Mouse (Mus musculus) mouse embryonic stem cell (cell line): ENCODE results near the gene Arhgef38.

Experiments
- in situ Hi-C, 2 experiments: fragments of 300-500 bp; cut with MboI; formaldehyde crosslinking; loops; 1 replicate in 1 of 2; 3 replicates in 1 of 2; pipeline ENCODE4 v1.14.3; 2019 to 2020; ENCODE audit warnings: low sequenced_read_pairs in 2 of 2, low pct_unique_long_range_greater_than_20kb in 1 of 2, mixed read lengths in 1 of 2; ENCODE audit not compliant: unreplicated experiment in 1 of 2

Arhgef38 gene

DNA sequence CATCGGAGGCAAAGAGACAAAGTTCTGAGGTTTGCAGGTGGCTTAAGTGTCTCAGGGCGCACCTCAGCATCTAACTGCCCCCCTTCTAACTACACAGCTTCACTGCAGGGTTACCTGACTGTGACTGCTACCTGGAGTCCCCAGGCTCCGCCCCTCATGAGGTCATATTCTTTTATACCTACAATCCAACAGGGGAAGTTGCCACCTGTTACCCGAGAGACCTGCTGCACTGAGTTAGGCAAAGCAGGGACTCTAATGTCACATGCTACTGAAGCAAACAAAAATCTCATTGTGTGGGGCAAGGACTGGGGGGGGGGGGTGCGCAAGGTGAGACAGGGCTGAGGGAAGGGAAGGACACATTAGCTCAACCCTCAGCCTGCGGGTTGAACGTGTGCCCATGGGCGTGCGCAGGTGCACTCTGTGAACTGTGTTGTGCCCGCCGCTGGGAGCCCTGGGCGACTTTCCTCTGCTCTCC, at the start of gene Arhgef38:
Gene Arhgef38 (minus strand): TSS at position 129 of the 475 bp plus-strand sequence.
- in situ Hi-C loops: no loop called here

DNA sequence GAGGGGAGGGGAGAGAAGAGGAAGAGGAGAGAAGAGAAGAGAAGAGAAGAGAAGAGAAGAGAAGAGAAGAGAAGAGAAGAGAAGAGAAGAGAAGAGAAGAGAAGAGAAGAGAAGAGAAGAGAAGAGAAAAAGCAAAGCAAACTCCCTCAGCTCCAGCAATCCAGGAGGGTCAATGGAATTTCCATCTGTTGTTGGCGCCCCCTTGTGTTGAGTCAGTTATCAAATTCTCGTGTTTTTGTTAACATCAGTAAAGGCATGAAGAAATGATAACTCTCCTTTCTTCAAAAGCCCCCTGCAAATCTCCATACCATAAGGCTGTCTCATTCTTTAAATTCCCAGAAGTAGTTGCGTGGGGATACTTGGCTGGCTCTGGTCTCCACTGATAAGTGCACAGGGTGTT, 37.1 kb upstream of the Arhgef38 start:
- in situ Hi-C loops: no loop called here

DNA sequence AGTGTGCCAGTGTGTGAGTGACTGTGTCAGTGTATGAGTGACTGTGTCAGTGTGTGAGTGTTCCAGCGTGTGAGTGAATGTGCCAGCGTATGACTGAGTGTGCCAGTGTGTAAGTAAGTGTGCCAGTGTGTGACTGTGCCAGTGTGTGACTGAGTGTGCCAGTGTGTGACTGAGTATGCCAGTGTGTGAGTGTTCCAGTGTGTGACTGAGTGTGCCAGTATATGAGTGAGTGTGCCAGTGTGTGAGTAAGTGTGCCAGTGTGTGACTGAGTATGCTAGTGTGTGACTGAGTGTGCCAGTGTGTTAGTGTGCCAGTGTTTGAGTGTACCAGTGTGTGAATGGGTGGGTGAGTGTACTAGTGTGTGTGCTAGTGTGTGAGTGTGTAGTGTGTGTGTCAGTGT, 24.1 kb upstream of the Arhgef38 start:
- in situ Hi-C loops: no loop called here

DNA sequence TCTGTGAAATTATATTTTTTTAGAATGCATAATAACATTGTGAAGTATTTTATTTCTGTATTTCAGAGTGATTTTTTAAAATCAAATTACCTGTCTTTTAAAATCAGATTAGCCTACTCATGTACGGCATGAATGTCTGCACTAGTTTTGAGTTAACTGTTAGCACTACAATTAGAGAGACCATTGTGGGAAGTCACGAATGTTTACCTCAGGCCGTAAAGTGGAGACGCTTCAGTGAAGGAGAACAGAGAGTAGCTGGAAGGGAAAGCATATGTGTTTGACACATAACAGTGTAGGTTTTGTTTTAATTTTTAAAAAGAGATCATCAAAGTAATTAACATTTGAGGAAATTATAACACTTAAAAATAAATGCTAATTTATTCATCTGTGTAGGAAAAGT, 21.1 kb upstream of the Arhgef38 start:
- in situ Hi-C loops: no loop called here

- in situ Hi-C loops: no loop called here
Measured at GRCm38 (mm10) chr3:133244027-133244426, 9.3 kb upstream of the Arhgef38 start.

DNA sequence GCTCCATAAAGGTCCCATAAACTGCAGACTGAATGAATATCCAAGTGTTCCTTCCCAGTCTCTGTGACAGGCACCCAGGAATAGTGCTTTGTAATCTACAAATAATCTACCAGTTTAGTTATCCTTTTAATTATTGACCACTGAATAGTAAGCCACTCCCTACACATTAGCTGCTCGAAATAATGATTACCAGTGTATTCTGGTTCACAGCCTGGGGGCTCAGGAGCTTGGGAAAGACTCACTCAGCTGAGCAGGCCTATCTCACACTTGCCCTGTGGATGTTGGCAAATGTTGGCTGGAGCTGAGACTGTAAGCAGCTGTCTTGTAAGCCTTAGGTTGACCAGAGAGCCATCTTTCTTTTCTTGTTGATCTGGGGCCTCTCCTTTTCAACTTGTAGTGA, 7.2 kb upstream of the Arhgef38 start:
- in situ Hi-C loops: no loop called here

DNA sequence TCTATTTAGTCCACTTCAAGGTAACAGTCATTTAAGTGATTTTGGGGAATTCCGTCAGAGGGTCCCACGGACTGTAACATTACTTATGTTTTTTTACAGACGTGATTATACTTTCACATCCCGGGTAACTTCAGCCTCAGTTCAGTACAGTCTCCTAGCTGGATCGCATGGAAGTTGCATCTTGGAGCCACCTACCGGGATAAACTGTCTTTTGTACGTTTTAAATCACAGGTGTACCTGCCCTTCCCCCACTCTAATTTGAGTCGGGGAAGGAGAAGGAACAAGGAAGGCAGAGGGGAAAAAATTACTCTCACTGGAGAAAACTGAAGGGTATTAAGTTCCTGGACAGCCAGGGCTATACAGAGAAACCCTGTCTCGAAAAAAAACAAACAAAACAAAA, 756 bp downstream of the Arhgef38 start:
- in situ Hi-C loops: no loop called here

GRCm38 (mm10) chr3:133230427-133230826, 4.3 kb downstream of the Arhgef38 start:
- in situ Hi-C loops: no loop called here

DNA sequence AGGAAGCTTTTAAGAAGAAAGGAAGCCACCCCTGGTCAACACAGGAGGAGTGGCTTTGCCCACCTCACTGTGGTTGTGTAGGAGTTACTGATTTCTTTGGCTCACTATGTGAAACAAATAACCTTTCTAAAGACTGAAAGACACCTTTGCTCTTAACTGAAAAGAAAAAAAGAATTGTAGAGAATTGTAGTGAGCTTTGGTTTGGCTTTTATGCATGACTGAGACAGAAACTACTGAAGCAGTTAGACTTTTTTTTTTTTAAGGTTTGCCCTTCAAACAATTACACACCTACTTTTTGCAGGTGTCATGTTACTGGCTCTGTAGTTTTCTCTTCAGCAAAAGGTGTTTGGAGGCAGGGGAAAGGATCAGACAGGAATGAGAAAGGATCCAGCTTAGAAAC, 5.2 kb downstream of the Arhgef38 start:
- in situ Hi-C loops: no loop called here

DNA sequence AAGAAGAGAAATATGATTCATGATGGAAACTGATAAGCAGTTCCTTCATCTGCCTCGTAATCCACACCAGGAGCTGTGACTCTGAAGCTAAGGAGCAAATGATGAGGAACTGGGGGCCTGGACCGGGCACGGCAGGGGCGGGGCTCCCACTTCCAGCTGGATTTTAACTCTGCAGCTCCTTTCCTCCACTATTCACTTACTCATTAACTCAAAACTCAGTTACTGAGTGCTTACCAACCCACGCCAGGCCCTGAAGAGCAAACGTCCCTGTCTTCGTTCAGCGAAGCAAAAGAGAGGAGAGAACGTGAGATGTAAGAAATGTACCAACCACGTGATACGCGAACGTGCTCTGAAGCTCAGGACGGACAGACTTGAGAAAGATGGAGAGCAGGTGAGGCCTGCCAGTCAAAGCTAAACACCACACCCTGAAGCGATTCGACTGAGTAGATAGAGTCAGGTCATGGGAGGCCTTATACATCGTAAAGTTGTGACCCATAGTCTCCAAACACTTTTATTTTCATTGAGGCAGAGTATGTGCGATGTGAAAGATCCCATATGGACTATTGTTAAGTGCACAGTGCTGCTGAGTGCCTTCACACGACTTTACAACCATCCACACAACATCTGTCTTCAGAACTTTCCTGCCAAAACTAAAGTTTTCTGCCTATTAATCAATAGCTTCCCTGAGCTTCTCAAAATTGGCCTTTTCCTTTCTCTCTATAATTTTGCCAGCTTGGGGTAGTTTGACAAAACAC, 7.3 kb downstream of the Arhgef38 start:
- in situ Hi-C loops: no loop called here

GRCm38 (mm10) chr3:133218501-133218900, 16.2 kb downstream of the Arhgef38 start:
- in situ Hi-C loops: no loop called here

DNA sequence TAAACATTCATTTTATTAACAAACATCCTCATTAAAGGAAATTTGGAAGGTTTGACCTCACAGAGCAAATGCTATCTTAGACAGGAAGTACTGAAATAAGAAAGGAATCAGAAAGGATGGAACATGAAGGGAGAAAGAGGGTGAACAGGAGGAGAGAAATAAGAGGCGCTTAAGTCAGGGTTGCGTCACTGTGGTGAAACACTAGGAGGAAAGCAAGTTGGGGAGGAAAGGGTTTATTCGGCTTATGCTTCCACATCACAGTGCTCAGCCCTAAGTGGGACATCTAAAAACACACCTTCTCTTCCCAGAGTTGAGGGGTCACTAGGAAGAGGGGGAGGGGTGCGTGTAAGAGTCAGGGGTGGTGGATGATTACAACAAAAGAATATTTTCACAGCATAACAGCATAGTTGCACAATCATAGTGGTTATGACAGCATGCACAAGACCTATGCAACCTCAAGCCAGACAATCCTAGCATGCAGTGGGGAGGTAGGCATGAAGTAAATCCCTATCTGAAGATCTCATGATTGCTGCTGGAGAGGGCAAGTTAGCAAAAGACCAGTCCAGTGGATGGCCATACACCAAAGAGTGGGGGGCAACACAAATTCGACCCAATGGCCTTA, 19.4 kb downstream of the Arhgef38 start:
- in situ Hi-C loops: no loop called here

DNA sequence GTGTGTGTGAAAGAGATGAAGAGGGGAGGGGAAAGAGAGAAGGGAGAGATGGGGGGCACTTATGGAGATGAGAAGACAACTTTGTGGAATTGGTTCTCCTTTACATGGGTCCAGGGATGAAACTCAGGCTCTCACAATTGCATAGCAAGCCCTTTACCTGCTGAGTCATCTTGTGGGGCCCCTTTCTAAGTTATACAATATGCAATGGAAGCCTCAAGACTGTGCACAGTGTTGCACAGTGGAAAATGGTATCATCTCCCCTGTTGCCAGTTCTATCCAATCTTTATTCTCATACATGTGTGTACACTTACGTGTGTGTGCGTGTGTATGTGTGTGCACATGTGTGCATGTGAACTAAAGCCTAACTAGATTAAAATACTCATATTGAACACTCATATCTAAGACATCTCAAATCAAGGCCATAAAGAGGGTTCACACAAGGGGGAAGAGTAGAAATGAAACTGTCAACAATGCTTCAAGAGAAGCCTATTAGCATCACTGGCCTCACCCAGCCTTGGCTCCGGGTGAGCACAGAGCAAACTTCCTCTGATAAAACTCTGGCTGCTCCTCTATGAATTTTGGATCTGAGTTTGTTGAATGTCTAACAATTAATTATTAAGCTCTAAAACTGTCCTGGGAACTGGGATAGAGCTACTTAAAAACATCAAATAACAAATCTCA, 21.2 kb downstream of the Arhgef38 start:
- in situ Hi-C loops: no loop called here

DNA sequence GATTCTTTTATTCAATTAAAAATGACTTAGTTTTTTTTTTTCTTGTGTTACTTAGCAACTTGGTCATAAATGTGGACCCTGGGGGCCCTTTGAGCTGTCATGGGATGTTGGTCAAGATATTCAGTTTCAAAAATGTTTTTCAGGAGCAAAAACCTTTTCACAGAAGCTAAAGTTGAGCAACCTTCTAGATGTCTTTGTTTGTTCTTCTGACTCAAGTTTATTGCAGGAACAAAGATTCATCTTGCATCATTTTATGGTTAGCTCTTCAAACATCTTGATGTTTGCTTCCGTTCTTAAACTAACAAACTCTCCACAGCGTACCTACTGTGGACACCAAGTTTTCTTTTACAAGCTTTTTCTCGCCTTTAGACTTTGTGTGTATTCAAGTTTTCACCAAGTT, 23.4 kb downstream of the Arhgef38 start:
- in situ Hi-C loops: no loop called here

- in situ Hi-C loops: no loop called here
Measured at GRCm38 (mm10) chr3:133203713-133204112, 31.0 kb downstream of the Arhgef38 start.

GRCm38 (mm10) chr3:133202171-133202570, 32.6 kb downstream of the Arhgef38 start:
- in situ Hi-C loops: no loop called here

DNA sequence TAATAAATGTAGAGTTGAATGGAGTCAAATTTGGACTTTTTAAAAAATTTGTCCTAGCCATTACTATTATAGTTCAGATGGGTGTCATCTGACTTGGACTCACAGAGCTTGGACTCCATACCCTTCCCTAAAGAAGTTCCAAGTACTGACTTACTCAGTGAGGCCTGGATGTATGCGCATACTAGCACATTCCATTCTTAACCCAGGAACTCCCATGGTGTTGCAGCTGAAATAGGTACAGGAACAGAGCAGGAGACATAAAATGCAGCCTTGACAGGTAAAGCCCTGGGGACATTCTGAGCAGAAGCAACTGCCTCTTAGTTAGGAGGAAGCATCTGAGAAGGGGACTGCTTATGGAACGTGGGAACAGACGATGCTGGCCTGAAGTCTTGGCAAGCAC, 45.8 kb downstream of the Arhgef38 start:
- in situ Hi-C loops: no loop called here

GRCm38 (mm10) chr3:133187524-133187923, 47.2 kb downstream of the Arhgef38 start:
- in situ Hi-C loops: no loop called here

DNA sequence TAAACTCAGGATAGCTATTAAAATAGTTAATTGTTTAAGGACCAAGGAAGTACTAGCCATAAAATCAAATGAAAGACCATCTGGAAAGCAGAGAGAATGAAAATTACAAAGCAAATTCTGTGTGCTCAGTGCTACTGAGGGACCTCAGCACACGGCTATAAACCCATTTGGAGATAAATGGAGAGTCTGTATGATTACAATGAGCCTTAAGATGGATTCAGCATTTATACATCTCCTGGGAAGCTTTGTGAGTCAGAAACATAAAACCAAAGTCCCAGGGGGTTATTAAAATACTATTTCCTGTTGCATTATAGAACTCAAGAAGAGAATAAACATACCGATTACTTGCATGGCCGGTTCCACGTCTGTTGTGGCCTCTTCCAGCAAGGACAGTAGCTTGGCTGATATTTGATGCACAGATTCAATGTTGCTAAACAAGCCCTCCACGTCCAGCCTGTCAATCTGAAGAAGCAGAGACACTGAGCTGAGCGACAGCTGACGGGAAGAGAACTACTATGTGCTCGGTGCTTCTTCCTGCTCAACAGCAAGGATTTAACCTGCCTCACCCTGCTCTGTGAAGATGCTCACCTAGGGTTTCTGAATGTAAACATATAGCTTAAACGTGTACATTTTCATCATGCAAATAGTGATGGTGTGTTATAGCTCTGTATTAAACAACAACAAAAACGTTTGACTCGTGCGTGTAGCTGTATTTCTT, 58.6 kb downstream of the Arhgef38 start:
- in situ Hi-C loops: no loop called here
